Mouse (Mus musculus) lung, adult 18-20 months (tissue): Measurements from ENCODE around the gene Pabpc4l.
"Not testable (repeated sequence)": the region's sequence is repeated elsewhere in the genome, so short reads cannot be mapped to it uniquely, and the experiment has no call there.

ENCODE experiments used
- DNase-seq, 2 experiments: peaks; one replicate each; pipeline ENCODE4 v3.0.0; 2022; ENCODE audit warnings: mixed read lengths in 2 of 2

Pabpc4l gene

GRCm38 (mm10) chr3:46447481-46448265 is at the start of gene Pabpc4l:
Gene Pabpc4l, minus strand, starts transcription at chr3:46448219.
- DNase-seq = peak in 1 of 2 experiments; percentile 3

GRCm38 (mm10) chr3:46490989-46491259 is 42.9 kb upstream of the Pabpc4l start:
- no peak for DNase-seq

- no peak for DNase-seq
Measured at GRCm38 (mm10) chr3:46490132-46490988, 42.3 kb upstream of the Pabpc4l start.

GRCm38 (mm10) chr3:46486091-46486490 is 38.1 kb upstream of the Pabpc4l start:
- not testable (repeated sequence) for DNase-seq

GRCm38 (mm10) chr3:46448266-46448532 is 180 bp upstream of the Pabpc4l start:
- DNase-seq = no peak

- DNase-seq = no peak
Measured at GRCm38 (mm10) chr3:46431416-46431815, 16.6 kb downstream of the Pabpc4l start.
